Mouse (Mus musculus) embryonic facial prominence, embryonic 11.5 days (tissue): Measurements from ENCODE around the gene Aldh3b3. TPM values are rescaled to one million over a fixed set of nuclear protein-coding genes. Genes with fewer than 3 reads are reported as not detected.

Experiments used
- polyA plus RNA-seq: library from polyadenylated mRNA; unstranded; fragments of >200 nt; fragmentation: Nextera tagmentation; extraction: Ambion mirVana; gene quantifications from 2 replicates; pipeline ENCODE4 v1.2.1, GENCODE M21; 2014

Aldh3b3 gene
- polyA plus RNA-seq, 1 experiment from 2014 or later: not detected

Other genes starting within 250 kb of the Aldh3b3 start
- 28.4 and 30.8 TPM in 2 replicates for gene Kmt5b, start 191.2 kb upstream of the Aldh3b3 start, polyA plus RNA-seq
- 38.1 and 46.2 TPM in 2 replicates for gene Chka, start 106.9 kb upstream of the Aldh3b3 start, polyA plus RNA-seq
- 16.3 and 21.8 TPM in 2 replicates for gene Tcirg1, start 51.5 kb upstream of the Aldh3b3 start, polyA plus RNA-seq
- gene Ndufs8, start 45.9 kb upstream of the Aldh3b3 start, polyA plus RNA-seq: 248 and 267 TPM in 2 replicates
- 0.49 and 1.00 TPM in 2 replicates for gene Aldh3b1, start 28.8 kb upstream of the Aldh3b3 start, polyA plus RNA-seq
- gene Unc93b1, start 23.5 kb upstream of the Aldh3b3 start, polyA plus RNA-seq: 6.0 and 6.3 TPM in 2 replicates
- gene Aldh3b2, start 13.7 kb downstream of the Aldh3b3 start, polyA plus RNA-seq: 1.2 and 1.6 TPM in 2 replicates
- gene Acy3, start 27.9 kb downstream of the Aldh3b3 start, polyA plus RNA-seq: 2.3 and 3.5 TPM in 2 replicates
- 0.26 TPM in 1 of 2 replicates, not detected in the other for gene Tbx10, start 34.1 kb downstream of the Aldh3b3 start, polyA plus RNA-seq
- gene Nudt8, start 41.9 kb downstream of the Aldh3b3 start, polyA plus RNA-seq: 24.2 and 26.6 TPM in 2 replicates
- gene Gm49405, start 42.0 kb downstream of the Aldh3b3 start, polyA plus RNA-seq: 1.3 and 1.4 TPM in 2 replicates
- 2.2 TPM in 2 replicates for gene Doc2g, start 44.7 kb downstream of the Aldh3b3 start, polyA plus RNA-seq
- gene Ndufv1, start 54.2 kb downstream of the Aldh3b3 start, polyA plus RNA-seq: 190 and 205 TPM in 2 replicates
- gene Gstp1, start 79.3 kb downstream of the Aldh3b3 start, polyA plus RNA-seq: 405 and 453 TPM in 2 replicates
- 2.2 and 2.3 TPM in 2 replicates for gene Gstp2, start 87.4 kb downstream of the Aldh3b3 start, polyA plus RNA-seq
- gene Gstp3, start 100.9 kb downstream of the Aldh3b3 start, polyA plus RNA-seq: not detected in 2 replicates
- gene Cabp2, start 122.9 kb downstream of the Aldh3b3 start, polyA plus RNA-seq: not detected in 2 replicates
- gene Cdk2ap2, start 138.5 kb downstream of the Aldh3b3 start, polyA plus RNA-seq: 58.6 and 69.0 TPM in 2 replicates
- gene Pitpnm1, start 141.4 kb downstream of the Aldh3b3 start, polyA plus RNA-seq: 6.3 and 7.3 TPM in 2 replicates
- 68.3 and 85.1 TPM in 2 replicates for gene Aip, start 167.2 kb downstream of the Aldh3b3 start, polyA plus RNA-seq
- not detected in 2 replicates for gene Gpr152, start 181.1 kb downstream of the Aldh3b3 start, polyA plus RNA-seq
- gene Cabp4, start 185.4 kb downstream of the Aldh3b3 start, polyA plus RNA-seq: not detected in 2 replicates
- gene Coro1b, start 190.0 kb downstream of the Aldh3b3 start, polyA plus RNA-seq: 108 and 122 TPM in 2 replicates
- 0.64 and 1.3 TPM in 2 replicates for gene Ptprcap, start 195.0 kb downstream of the Aldh3b3 start, polyA plus RNA-seq
- gene Rps6kb2, start 204.7 kb downstream of the Aldh3b3 start, polyA plus RNA-seq: 42.0 and 42.3 TPM in 2 replicates
- 2.0 TPM in 2 replicates for gene Carns1, start 216.8 kb downstream of the Aldh3b3 start, polyA plus RNA-seq
- 0.96 and 1.4 TPM in 2 replicates for gene Tbc1d10c, start 232.6 kb downstream of the Aldh3b3 start, polyA plus RNA-seq
- gene Ppp1ca, start 233.4 kb downstream of the Aldh3b3 start, polyA plus RNA-seq: 955 and 1,002 TPM in 2 replicates
- gene Rad9a, start 243.0 kb downstream of the Aldh3b3 start, polyA plus RNA-seq: 46.8 and 49.5 TPM in 2 replicates